Mouse (Mus musculus) CH12.LX (cell line): ENCODE measurements around the gene Acan.

Experiments
- CTCF ChIP-seq, 2 experiments: IDR thresholded peaks in 1 of 2; conservative IDR thresholded peaks in 1 of 2; 2 replicates each; pipeline ENCODE4 v1.5.1; 2011 to 2012; ENCODE audit warnings: low read depth in 2 of 2, low read length in 2 of 2, improper control_type of control experiment in 1 of 2, inconsistent platforms in 1 of 2, mild to moderate bottlenecking in 1 of 2, moderate library complexity in 1 of 2
- E2F4 ChIP-seq: IDR thresholded peaks from 2 replicates; pipeline ENCODE4 v1.6.1; 2011; ENCODE audit warnings: low read depth, low read length, improper control_type of control experiment; ENCODE audit not compliant: insufficient replicate concordance
- MXI1 ChIP-seq: IDR thresholded peaks from 2 replicates; pipeline ENCODE4 v1.6.1; 2011; ENCODE audit warnings: mild to moderate bottlenecking, low read depth, low read length, improper control_type of control experiment
- USF1 ChIP-seq: IDR thresholded peaks from 2 replicates; pipeline ENCODE4 v1.6.1; 2014; ENCODE audit warnings: low read depth, mild to moderate bottlenecking, inconsistent platforms, low read length, improper control_type of control experiment

DNA sequence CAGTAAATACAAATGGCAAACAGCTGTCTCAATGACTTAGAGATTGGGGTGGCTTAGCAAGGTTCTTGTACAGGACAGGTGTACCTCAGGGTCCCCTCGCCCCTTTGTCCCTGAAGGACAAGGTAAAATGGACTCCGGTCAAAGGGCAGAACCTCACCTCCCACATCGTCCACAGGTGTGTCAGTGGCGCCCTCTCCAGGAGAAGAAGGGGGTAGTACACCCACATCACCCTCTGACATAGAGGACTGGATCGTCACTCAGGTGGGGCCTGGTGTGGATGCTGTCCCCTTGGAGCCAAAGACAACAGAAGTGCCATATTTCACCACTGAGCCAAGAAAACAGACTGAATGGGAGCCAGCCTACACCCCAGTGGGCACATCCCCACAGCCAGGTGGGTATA, 43.2 kb downstream of the Acan start:
- TF ChIP-seq USF1 (no peak), E2F4 (no peak), CTCF (conservative IDR thresholded peaks at IDR 0.05 in 1 of 2, IDR thresholded peaks at IDR 0.05 in 1 of 2; ENCODE audit: low read depth in 2 of 2, low read length in 2 of 2) (peak in 1 of 2 experiments; percentile 15; a peak in 1 of 4 replicates), MXI1 (no peak)
